Mouse (Mus musculus) stomach, embryonic 16.5 days (tissue): ENCODE results near the gene Naa38. TPM values are rescaled to one million over a fixed set of nuclear protein-coding genes. Genes with fewer than 3 reads are reported as not detected.

Source experiments
- ATAC-seq: fragments of 200-750 bp; cut with Nextera tagmentation; 2 replicates; pipeline ENCODE4 v1.8.0; 2017; ENCODE audit warnings: moderate number of reproducible peaks, moderate TSS enrichment; ENCODE audit not compliant: insufficient read depth, low FRiP score
- H3K27ac ChIP-seq: fragments of 300-500 bp; sonication (generic); 2 replicates; pipeline ENCODE4 v1.5.1; 2014; ENCODE audit warnings: low read length
- H3K27me3 ChIP-seq: fragments of 300-500 bp; sonication (generic); 2 replicates; pipeline ENCODE4 v1.6.1; 2014; ENCODE audit warnings: low read length, control low read depth, mixed read lengths; ENCODE audit not compliant: control insufficient read depth, insufficient read depth
- H3K36me3 ChIP-seq: fragments of 300-500 bp; sonication (generic); 2 replicates; pipeline ENCODE4 v1.6.1; 2014; ENCODE audit warnings: low read length; ENCODE audit not compliant: control insufficient read depth, insufficient read depth
- H3K4me1 ChIP-seq: fragments of 300-500 bp; sonication (generic); 2 replicates; pipeline ENCODE4 v1.6.1; 2014; ENCODE audit warnings: low read length, control low read depth, mixed read lengths; ENCODE audit not compliant: control insufficient read depth, insufficient read depth
- H3K4me2 ChIP-seq: fragments of 300-500 bp; sonication (generic); 2 replicates; pipeline ENCODE4 v1.6.1; 2014; ENCODE audit warnings: low read depth, low read length, mixed read lengths
- H3K4me3 ChIP-seq: fragments of 300-500 bp; sonication (generic); replicated peaks from 2 replicates; pipeline ENCODE4 v1.5.1; 2014; ENCODE audit warnings: mild to moderate bottlenecking, low read length
- H3K9ac ChIP-seq: fragments of 300-500 bp; sonication (generic); 2 replicates; pipeline ENCODE4 v1.6.1; 2014; ENCODE audit warnings: low read length
- H3K9me3 ChIP-seq: fragments of 300-500 bp; sonication (generic); replicated peaks from 2 replicates; pipeline ENCODE4 v1.6.1; 2016; ENCODE audit warnings: low read length, control low read depth; ENCODE audit not compliant: control insufficient read depth
- WGBS: fragments of 180-500 bp; shearing (Covaris S2); extraction: QIAGEN DNeasy Blood & Tissue Kit; methylation state at CpG from one replicate; pipeline ENCODE4 v1.1.7; 2014; 5-methylcytosine and 5-hydroxymethylcytosine counted together
- polyA plus RNA-seq: library from polyadenylated mRNA; unstranded; fragments of >200 nt; fragmentation: Nextera tagmentation; extraction: Ambion mirVana; gene quantifications from 2 replicates; pipeline ENCODE4 v1.2.1, GENCODE M21; 2015

The Naa38 gene
- polyA plus RNA-seq, 1 experiment from 2014 or later: 148 TPM

DNA sequence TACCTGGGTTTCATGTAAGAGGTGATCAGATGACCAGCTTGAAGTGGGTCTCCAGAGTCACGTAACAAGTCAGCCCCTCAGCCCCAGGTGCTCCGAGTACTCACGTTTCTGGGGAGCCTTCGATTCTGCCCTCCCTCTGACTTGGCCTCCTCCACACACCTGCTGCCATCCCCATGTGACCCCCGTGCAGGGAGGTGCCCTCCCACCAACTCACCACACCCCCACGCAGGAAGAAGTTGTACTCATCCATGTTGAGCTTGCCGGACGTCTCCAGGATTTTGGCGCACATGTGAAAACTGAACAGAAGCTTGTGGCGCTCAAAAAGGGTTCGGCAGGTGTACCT, 37.3 kb downstream of the Naa38 start:
- Histone ChIP-seq H3K9ac (no peak overlapping the region), H3K4me2 (no peak overlapping the region), H3K9me3 (no peaks in the 10 kb centered on the region), H3K36me3 (no peaks in the 10 kb centered on the region), H3K4me3 (no peak overlapping the region), H3K27me3 (no peaks in the 10 kb centered on the region), H3K4me1 (peaks cover 17% of the 10 kb centered on the region), H3K27ac (no peak overlapping the region)
- ATAC-seq: 0 out of 2 replicates have a peak, but pooled peaks have one; percentile 15
- WGBS: 51% methylated on average over 11 of the region's 11 CpGs

DNA sequence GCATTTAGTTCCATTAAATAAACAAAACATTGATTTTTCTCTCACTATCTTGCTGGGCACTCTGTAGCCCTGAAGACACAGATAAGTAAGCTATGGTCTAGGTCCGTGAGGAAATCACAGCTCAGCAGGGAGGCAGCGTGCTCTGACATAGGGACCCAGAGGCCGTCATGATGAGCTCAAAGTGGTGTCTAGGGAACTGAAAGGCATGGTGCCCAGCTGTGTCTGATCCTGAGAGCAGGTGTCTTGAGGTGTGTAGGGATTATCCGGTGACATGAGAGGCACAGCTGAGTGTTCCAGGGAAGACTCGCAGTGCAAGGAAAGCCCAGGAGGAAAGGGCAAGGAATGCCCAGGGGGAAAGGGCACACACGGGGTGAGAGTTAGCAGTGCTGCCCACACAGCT, 37.9 kb downstream of the Naa38 start:
- Histone ChIP-seq H3K27me3 (no peaks in the 10 kb centered on the region), H3K4me3 (no peak overlapping the region), H3K36me3 (no peaks in the 10 kb centered on the region), H3K27ac (no peak overlapping the region), H3K4me1 (peaks cover 17% of the 10 kb centered on the region), H3K9me3 (no peaks in the 10 kb centered on the region), H3K9ac (no peak overlapping the region), H3K4me2 (no peak overlapping the region)
- ATAC-seq: no peak
- WGBS: 63% methylated on average over 6 of the region's 6 CpGs

DNA sequence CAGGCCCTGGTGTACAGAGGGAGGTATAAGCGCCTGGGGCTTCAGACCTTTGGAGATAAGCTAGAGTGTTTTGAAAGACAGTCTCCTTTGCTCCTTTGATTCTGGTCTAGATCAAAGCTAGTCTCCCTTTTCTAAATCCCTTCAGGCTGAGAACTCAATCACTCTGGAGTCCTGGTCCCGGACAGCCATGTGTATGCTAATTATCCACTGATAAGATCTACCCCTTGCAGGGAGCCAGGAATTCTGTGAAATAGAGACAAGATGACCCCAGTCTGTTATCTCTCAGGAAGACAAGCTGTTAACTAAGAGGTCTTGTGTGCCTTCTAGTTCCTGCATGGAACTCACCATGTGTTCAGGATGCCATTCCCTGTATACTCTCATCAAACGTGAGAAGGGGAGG, 42.0 kb downstream of the Naa38 start:
- no peaks in the 10 kb centered on the region for H3K9me3 ChIP-seq
- ATAC-seq: no peak
- WGBS: 51% methylated on average over 3 of the region's 3 CpGs
- no peaks in the 10 kb centered on the region for H3K27me3 ChIP-seq
- H3K27ac ChIP-seq: no peak overlapping the region
- no peak overlapping the region for H3K9ac ChIP-seq
- H3K4me3 ChIP-seq: no peak overlapping the region
- H3K36me3 ChIP-seq: no peaks in the 10 kb centered on the region
- H3K4me2 ChIP-seq: no peak overlapping the region
- H3K4me1 ChIP-seq: peaks cover 1% of the 10 kb centered on the region; the same call in 1 of the 2 replicates

DNA sequence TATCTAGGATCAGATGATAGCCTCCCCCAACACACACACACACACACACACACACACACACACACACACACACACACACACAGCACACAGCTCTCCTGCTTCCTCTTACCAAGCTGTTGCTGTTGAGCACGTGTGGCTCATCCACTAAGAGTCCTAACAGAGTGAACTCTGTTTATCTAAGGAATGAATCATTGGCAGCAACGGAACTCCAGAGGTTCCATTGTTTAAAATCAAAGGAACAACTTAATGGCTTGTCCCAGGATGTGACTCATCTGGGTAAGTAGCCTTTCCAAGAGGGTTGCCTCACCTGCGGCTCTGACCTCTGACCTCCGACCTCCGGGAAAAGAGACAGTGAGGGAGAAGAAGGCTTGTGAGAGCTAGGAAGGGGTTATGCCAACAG, 48.0 kb downstream of the Naa38 start:
- WGBS: 12% methylated on average over 5 of the region's 5 CpGs
- peak overlapping the region; percentile 71 for H3K27ac ChIP-seq

More for the DNA sequence above, 48.0 kb downstream of the Naa38 start:
- Histone ChIP-seq H3K4me2 (no peak overlapping the region), H3K4me1 (peaks cover 12% of the 10 kb centered on the region), H3K27me3 (no peaks in the 10 kb centered on the region), H3K9me3 (no peaks in the 10 kb centered on the region), H3K9ac (no peak overlapping the region), H3K36me3 (no peaks in the 10 kb centered on the region), H3K4me3 (no peak overlapping the region)
- peak; percentile 90; the same call in 1 of the 2 replicates for ATAC-seq

Other genes with a start within 250 kb of the Naa38 start
- gene Alox12b, start 238.5 kb upstream of the Naa38 start, polyA plus RNA-seq: 42.2 and 90.0 TPM in 2 replicates
- gene Alox8, start 197.6 kb upstream of the Naa38 start, polyA plus RNA-seq: 0.35 and 0.42 TPM in 2 replicates
- not detected in 2 replicates for gene Gucy2e, start 158.5 kb upstream of the Naa38 start, polyA plus RNA-seq
- 18.3 and 18.9 TPM in 2 replicates for gene Cntrob, start 71.7 kb upstream of the Naa38 start, polyA plus RNA-seq
- gene Trappc1, start 71.5 kb upstream of the Naa38 start, polyA plus RNA-seq: 131 and 147 TPM in 2 replicates
- 0.65 and 0.79 TPM in 2 replicates for gene Kcnab3, start 69.2 kb upstream of the Naa38 start, polyA plus RNA-seq
- 11.8 TPM in 2 replicates for gene Rnf227, start 55.0 kb upstream of the Naa38 start, polyA plus RNA-seq
- 48.5 and 55.4 TPM in 2 replicates for gene Chd3, start 26.1 kb upstream of the Naa38 start, polyA plus RNA-seq
- gene Cyb5d1, start 144 bp downstream of the Naa38 start, polyA plus RNA-seq: 29.4 TPM in 2 replicates
- 26.4 and 28.7 TPM in 2 replicates for gene Tmem88, start 2.7 kb downstream of the Naa38 start, polyA plus RNA-seq
- gene Kdm6b, start 18.2 kb downstream of the Naa38 start, polyA plus RNA-seq: 21.2 and 21.4 TPM in 2 replicates
- gene Dnah2, start 153.6 kb downstream of the Naa38 start, polyA plus RNA-seq: 0.54 and 0.69 TPM in 2 replicates
- gene Efnb3, start 164.7 kb downstream of the Naa38 start, polyA plus RNA-seq: 7.2 and 7.3 TPM in 2 replicates
- 19.3 and 21.6 TPM in 2 replicates for gene Wrap53, start 184.8 kb downstream of the Naa38 start, polyA plus RNA-seq
- gene Trp53, start 184.9 kb downstream of the Naa38 start, polyA plus RNA-seq: 118 and 120 TPM in 2 replicates
- 9.5 and 10.4 TPM in 2 replicates for gene Atp1b2, start 210.5 kb downstream of the Naa38 start, polyA plus RNA-seq
- gene Shbg, start 222.4 kb downstream of the Naa38 start, polyA plus RNA-seq: 1.3 and 2.2 TPM in 2 replicates
- gene Sat2, start 226.5 kb downstream of the Naa38 start, polyA plus RNA-seq: 18.1 and 19.6 TPM in 2 replicates
- gene Fxr2, start 237.5 kb downstream of the Naa38 start, polyA plus RNA-seq: 20.9 and 22.1 TPM in 2 replicates